Mouse (Mus musculus) small intestine, adult 2 months (tissue): Measurements from ENCODE around the gene Unc119. TPM values are rescaled to one million over a fixed set of nuclear protein-coding genes. Genes with fewer than 3 reads are reported as not detected.

ENCODE experiments used
- H3K27ac ChIP-seq: fragments of 200-500 bp; 2 replicates; pipeline ENCODE4 v1.5.1; 2012; ENCODE audit warnings: low read depth, low read length, control low read depth, inconsistent platforms; ENCODE audit not compliant: insufficient read depth
- H3K27me3 ChIP-seq: fragments of 200-500 bp; 2 replicates; pipeline ENCODE4 v1.6.1; 2012; ENCODE audit warnings: mild to moderate bottlenecking, moderate library complexity, low read length, inconsistent platforms; ENCODE audit not compliant: control insufficient read depth, insufficient read depth
- H3K36me3 ChIP-seq: fragments of 200-500 bp; 2 replicates; pipeline ENCODE4 v1.6.1; 2012; ENCODE audit warnings: mild to moderate bottlenecking, low read length, control low read depth, inconsistent platforms; ENCODE audit not compliant: control insufficient read depth, insufficient read depth
- H3K4me1 ChIP-seq: fragments of 200-500 bp; 2 replicates; pipeline ENCODE4 v1.6.1; 2012; ENCODE audit warnings: low read length, inconsistent platforms, mixed read lengths; ENCODE audit not compliant: control insufficient read depth, insufficient read depth, insufficient read length
- H3K4me3 ChIP-seq: fragments of 200-500 bp; 2 replicates; pipeline ENCODE4 v1.5.1; 2012; ENCODE audit warnings: low read depth, mild to moderate bottlenecking, control low read depth, inconsistent platforms, low read length, moderate library complexity
- CTCF ChIP-seq: fragments of 200-500 bp; IDR thresholded peaks from 2 replicates; pipeline ENCODE4 v1.5.1; 2012; ENCODE audit warnings: low read depth, mild to moderate bottlenecking, control low read depth, inconsistent platforms, low read length, moderate library complexity, mixed read lengths; ENCODE audit not compliant: insufficient replicate concordance, insufficient read length; ENCODE audit errors: extremely low read depth
- POLR2A ChIP-seq: fragments of 200-500 bp; IDR thresholded peaks from 2 replicates; pipeline ENCODE4 v1.6.1; 2012; ENCODE audit warnings: low read depth, mild to moderate bottlenecking, control low read depth, inconsistent platforms, low read length, moderate library complexity
- WGBS: fragments of 180-500 bp; shearing (Covaris S2); methylation state at CpG from one replicate; pipeline ENCODE4 v1.1.7; 2018; 5-methylcytosine and 5-hydroxymethylcytosine counted together
- polyA plus RNA-seq: library from polyadenylated mRNA; depleted of rRNA; stranded (reverse); fragments of >200 nt; gene quantifications from 2 replicates; pipeline ENCODE4 v1.2.3, GENCODE M21; 2012

Gene Unc119
- polyA plus RNA-seq, 1 experiment = 13.3 TPM

DNA sequence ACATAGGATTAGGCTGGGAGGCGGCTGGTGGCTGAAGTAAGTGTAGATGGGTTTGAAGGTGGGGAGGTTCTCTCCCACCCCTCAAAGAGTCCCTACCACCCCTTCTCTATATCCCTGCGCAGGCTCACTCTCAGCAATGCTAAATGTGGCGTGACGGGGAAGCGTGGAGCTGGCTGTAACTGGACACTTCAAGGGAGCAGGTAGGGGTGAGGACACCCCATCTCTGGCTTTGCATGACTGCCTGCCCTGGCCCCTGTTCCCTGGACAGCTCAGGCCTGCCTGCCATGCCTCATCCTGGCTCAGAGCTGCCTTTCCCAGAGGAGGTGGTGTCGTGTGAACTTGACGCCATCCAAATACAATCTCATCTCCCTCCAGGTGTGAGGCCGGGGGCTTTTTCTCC is 30.9 kb downstream of the Unc119 start:
- WGBS = 96% methylated on average over 8 of the region's 8 CpGs
- H3K4me3 ChIP-seq = no peak overlapping the region
- no peaks in the 10 kb centered on the region for H3K27me3 ChIP-seq
- TF ChIP-seq POLR2A = no peak
- TF ChIP-seq CTCF = no peak
- H3K4me1 ChIP-seq = peaks cover 23% of the 10 kb centered on the region
- H3K27ac ChIP-seq = no peak overlapping the region
- no peaks in the 10 kb centered on the region for H3K36me3 ChIP-seq

DNA sequence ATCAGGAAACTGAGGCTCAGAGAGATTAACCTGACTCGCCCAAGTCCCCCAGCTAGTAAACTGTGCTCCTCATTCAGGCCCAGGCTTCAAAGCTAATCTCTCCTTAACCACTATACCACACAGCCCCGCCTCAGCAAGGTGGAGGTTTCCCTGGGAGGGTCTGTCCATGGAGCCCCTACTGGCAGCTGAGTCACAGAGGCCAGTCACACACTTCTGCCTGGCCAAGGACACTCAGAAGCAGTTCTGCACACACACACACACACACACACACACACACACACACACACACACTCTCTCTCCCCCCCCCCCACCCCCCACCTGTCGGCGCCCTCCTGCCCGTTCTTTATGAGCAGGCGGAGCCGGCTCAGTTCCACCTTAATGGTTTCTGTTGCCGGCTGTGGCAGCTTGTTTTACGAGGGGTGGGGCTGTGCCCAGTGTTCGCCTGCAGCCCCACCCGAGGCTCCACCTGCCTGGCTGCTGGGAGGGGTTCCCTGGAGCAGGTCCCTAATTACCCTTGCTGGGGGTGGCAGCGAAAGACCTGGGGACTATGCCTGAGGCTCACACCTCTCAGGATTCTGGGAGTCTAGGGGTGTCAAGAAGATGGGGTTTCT is 34.4 kb downstream of the Unc119 start:
- Histone ChIP-seq H3K27ac (no peak overlapping the region), H3K4me3 (no peak overlapping the region), H3K4me1 (peaks cover 11% of the 10 kb centered on the region), H3K27me3 (no peaks in the 10 kb centered on the region), H3K36me3 (no peaks in the 10 kb centered on the region)
- TF ChIP-seq CTCF (no peak), POLR2A (no peak)
- WGBS = 11% methylated on average over 12 of the region's 12 CpGs

DNA sequence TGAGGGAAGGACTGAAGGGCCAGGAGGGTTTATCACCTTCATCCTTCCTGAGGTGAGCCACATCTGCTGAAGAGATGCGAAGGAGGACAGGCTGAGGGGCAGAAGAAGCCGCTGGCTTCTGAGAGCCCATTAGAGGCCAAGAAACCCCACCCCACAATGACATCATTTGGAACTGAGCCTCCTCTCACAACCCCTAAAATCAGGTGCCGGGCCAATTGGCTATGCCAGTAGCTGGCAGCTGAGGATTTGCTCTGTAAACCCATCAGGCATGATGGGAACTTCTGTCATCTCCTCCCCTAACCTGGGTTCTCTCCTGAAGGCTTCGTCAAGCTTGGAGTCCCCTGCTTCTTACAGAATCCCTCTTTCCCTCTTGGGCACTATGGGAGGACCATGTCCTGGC is 37.1 kb downstream of the Unc119 start:
- no peak overlapping the region for H3K4me3 ChIP-seq
- WGBS = 84% methylated on average over 4 of the region's 4 CpGs

DNA sequence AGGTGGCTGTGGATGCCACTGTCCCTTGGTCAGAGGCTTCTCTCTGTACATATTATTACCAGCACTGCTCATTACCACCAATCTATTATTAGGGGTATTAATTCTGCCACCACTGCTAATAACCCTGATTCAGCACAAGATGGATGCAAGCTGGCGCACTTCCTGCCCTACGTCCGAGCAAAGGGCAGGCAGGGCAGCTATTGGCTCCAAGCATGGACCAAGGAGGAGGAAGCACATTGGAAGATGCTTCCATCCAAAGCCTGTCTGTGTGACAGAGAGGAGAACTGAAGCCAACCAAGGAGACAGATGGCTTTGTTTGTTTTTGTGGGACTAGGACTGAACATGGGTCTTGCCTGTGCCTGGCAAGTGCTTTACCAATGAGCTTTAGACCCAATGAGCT is 37.7 kb downstream of the Unc119 start:
- Histone ChIP-seq H3K36me3 (no peaks in the 10 kb centered on the region), H3K4me3 (no peak overlapping the region), H3K27ac (no peak overlapping the region), H3K4me1 (peaks cover 9% of the 10 kb centered on the region), H3K27me3 (no peaks in the 10 kb centered on the region)
- no peak for TF ChIP-seq CTCF
- 80% methylated on average over 3 of the region's 3 CpGs for WGBS

More for the DNA sequence above, 37.1 kb downstream of the Unc119 start:
- H3K4me1 ChIP-seq = peaks cover 9% of the 10 kb centered on the region
- no peaks in the 10 kb centered on the region for H3K36me3 ChIP-seq
- no peak overlapping the region for H3K27ac ChIP-seq
- no peaks in the 10 kb centered on the region for H3K27me3 ChIP-seq
- no peak for TF ChIP-seq POLR2A
- TF ChIP-seq CTCF = no peak

DNA sequence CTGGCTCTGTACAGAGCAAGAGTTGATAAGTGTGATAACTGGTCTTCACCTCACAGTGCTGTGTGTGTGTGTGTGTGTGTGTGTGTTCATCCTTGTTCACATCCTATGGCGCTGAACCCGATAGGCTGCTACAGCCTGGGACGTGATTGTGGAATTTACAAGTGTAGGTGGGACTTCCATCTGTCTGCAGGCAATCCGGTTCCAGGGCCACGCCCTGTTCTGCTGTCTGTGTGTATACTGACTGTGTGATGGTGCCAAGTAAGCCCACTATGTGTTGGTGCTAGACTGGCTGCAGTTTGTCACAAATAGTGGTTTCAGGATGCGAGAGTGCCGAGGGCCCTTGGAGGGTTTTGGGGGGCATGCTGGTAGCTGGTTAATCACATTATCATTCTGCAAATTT is 39.0 kb downstream of the Unc119 start:
- Histone ChIP-seq H3K36me3 (no peaks in the 10 kb centered on the region), H3K4me1 (peaks cover 8% of the 10 kb centered on the region), H3K27me3 (no peaks in the 10 kb centered on the region), H3K27ac (no peak overlapping the region), H3K4me3 (no peak overlapping the region)
- TF ChIP-seq CTCF = no peak
- 63% methylated on average over 7 of the region's 7 CpGs for WGBS

DNA sequence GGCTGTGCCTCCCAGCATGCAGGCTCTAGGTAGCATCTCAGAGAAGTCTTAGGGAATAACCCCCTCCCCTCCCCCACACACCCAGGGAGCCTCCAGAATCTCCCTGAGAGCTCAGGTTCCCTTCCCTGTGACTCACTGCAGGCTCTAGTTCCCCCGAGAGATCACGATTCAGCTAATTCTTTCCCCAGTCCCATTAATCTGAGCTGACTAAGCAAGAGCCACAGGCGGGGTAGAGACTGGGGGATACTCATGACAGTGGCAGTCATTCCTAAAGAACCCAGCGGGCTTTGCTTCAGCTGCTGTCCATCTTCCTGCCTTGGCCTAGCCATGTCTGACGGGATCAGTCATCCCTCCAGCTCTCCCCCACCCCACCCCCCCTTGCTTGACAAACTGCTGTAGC is 39.4 kb downstream of the Unc119 start:
- H3K4me3 ChIP-seq = no peak overlapping the region
- H3K27me3 ChIP-seq = no peaks in the 10 kb centered on the region
- TF ChIP-seq CTCF = no peak
- TF ChIP-seq POLR2A = no peak
- H3K4me1 ChIP-seq = peaks cover 5% of the 10 kb centered on the region; the same call in 1 of the 2 replicates
- H3K27ac ChIP-seq = no peak overlapping the region
- H3K36me3 ChIP-seq = no peaks in the 10 kb centered on the region
- 73% methylated on average over 5 of the region's 5 CpGs for WGBS

DNA sequence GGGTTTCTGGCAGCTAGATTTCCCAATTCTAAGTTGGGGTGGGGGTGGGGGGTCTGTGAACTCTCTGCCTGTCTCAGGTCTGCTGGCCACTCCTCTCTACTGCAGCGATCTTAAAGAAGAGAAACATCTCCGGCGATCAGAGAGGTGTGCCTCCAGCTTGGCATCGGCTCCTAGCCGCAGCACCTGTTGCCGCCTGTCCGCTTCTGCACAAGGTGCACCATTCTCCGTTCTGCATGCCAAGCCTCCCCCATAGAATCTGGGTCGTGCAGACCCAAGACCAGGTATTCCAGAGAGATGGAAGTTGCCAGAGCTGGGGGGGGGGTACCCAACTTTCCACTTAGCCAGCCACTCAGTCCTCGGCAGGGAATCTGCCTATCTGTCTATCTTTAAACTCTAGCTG is 42.5 kb downstream of the Unc119 start:
- H3K27me3 ChIP-seq = no peaks in the 10 kb centered on the region
- no peak overlapping the region for H3K4me3 ChIP-seq
- TF ChIP-seq CTCF = no peak
- no peak for TF ChIP-seq POLR2A
- H3K36me3 ChIP-seq = no peaks in the 10 kb centered on the region
- H3K4me1 ChIP-seq = no peaks in the 10 kb centered on the region
- WGBS = 55% methylated on average over 10 of the region's 10 CpGs
- no peak overlapping the region for H3K27ac ChIP-seq

DNA sequence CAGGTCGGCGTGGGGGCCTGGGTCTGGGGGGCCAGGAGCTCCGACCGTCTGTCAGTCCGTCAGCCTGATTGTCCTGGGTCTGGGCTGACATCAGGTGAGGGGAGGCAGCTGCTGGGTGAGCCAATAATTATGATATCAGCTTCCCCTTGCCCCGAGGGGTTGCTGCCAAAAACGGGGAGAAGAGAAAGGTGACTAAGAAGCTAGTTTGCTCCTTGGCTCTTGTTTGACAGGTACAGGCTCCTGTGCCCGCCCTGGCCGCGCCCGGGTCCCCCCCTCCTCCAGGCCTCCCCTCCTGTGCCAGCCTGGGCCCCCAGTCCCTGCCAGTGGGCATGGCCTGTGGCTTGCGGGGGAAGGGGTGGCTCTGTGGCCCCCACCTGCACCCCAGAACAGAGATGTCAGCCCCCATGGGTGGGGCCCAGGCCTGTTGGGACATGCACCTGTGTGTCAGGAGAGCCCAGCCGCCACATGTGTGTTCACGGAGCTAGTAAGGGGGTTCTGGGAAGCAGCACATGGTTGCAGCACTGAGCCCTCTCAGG is 43.3 kb downstream of the Unc119 start, which contains the start of gene Foxn1:
TSS of gene Foxn1 (minus strand) at position 51 of the 536 bp plus-strand sequence.
- no peak for TF ChIP-seq CTCF
- no peak for TF ChIP-seq POLR2A
- no peaks in the 10 kb centered on the region for H3K4me1 ChIP-seq
- H3K27me3 ChIP-seq = no peaks in the 10 kb centered on the region
- WGBS = 63% methylated on average over 14 of the region's 14 CpGs
- no peak within 1 kb of the TSS for H3K27ac ChIP-seq
- H3K36me3 ChIP-seq = no peaks in the 10 kb centered on the region
- no peak within 1 kb of the TSS for H3K4me3 ChIP-seq
